Mouse (Mus musculus): ENCODE data around the gene Slc2a8.

DNA sequence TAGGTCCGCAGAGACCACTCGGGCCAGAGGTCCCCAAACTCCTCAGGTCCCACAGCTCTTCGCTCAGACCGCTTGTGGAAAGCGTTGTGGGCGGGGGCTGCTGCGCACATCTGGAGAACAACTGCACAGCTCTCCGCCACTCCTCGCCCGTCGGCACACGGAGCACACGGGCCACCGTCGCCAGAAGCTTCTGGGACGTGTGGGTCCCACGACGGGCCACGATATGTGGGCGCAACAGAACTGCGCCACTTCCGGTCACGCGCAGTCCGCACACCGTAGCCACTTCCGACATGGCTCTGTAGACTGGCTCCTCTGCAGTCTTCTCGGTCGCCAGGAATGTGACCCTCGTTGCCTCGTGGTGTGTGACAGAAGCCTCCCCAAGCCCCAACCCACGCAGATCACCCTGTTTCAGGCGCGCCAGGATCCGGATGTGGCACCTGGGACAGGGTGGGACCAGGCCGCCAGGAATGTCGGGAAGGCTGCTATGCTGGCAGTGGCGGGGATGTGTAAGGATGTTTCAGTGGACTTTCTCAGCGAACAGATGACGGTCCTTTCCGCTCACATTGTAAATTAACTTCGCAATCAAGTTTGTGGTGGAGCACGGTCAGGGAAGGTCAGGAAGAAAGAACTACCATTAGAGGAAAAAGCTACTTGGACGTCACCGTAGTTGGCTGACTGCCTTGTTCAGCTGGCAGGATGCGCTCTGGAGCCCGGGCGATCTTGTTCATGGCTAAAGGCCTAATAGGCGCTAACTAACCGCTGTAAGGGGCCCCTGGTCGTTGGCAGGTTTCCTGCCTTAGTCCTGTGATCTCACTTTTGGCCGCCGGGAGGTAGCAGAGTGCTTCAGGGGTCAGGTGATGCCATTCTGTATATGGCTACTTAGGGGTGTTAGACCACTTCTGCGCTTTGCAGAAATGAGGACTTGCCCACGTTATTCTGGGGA, 14.9 kb downstream of the Slc2a8 start:
- TF ChIP-seq CTCF (IDR thresholded peaks at IDR 0.05 in 2 of 3, conservative IDR thresholded peaks at IDR 0.05 in 1 of 3; ENCODE audit: control insufficient read depth in 1 of 3, insufficient read depth in 1 of 3, low read depth in 2 of 3, low read length in 3 of 3, poor library complexity in 1 of 3, severe bottlenecking in 1 of 3), result peak; percentile 42 to 57 (median 54); a peak in 5 of 6 replicates
- peak; percentile 86 for TF ChIP-seq SIN3A (IDR thresholded peaks at IDR 0.05; ENCODE audit: low read length)
- peak; percentile 95 for TF ChIP-seq HCFC1 (IDR thresholded peaks at IDR 0.05; ENCODE audit: low read depth, low read length)
- 0 out of 4 replicates have a peak, but pooled peaks of 1 of the 2 experiments have one; percentile 39 for TF ChIP-seq USF2 (IDR thresholded peaks at IDR 0.05; ENCODE audit: borderline replicate concordance in 1 of 2, insufficient read depth in 1 of 2, low read depth in 1 of 2, low read length in 2 of 2)
- TF ChIP-seq MXI1 (IDR thresholded peaks at IDR 0.05; ENCODE audit: low read depth, low read length), result peak; percentile 84
- peak; percentile 24; the same call in 1 of the 2 replicates for TF ChIP-seq ZKSCAN1 (IDR thresholded peaks at IDR 0.05; ENCODE audit: low read depth, low read length)
- peak; percentile 91 for TF ChIP-seq MAX (IDR thresholded peaks at IDR 0.05; ENCODE audit: low read length)
- TF ChIP-seq MAFK (IDR thresholded peaks at IDR 0.05; ENCODE audit: borderline replicate concordance, low read depth, low read length), result no peak
- TF ChIP-seq BHLHE40 (IDR thresholded peaks at IDR 0.05; ENCODE audit: borderline replicate concordance, low read depth, low read length), result peak; percentile 87
- TF ChIP-seq ZC3H11A (IDR thresholded peaks at IDR 0.05; ENCODE audit: low read depth, low read length), result no peak
- peak; percentile 75 for TF ChIP-seq TCF12 (IDR thresholded peaks at IDR 0.05; ENCODE audit: low read depth, low read length)
- no peak; the same call in 1 of the 2 replicates for TF ChIP-seq E2F4 (IDR thresholded peaks at IDR 0.05; ENCODE audit: borderline replicate concordance, low read depth, low read length)
- TF ChIP-seq MYB (IDR thresholded peaks at IDR 0.05; ENCODE audit: low read depth, low read length), result no peak
- peak; percentile 77 for TF ChIP-seq TBP (IDR thresholded peaks at IDR 0.05; ENCODE audit: low read depth, low read length)
